Mouse (Mus musculus): ENCODE results near the gene Ccl4. TPM values are rescaled to one million over a fixed set of nuclear protein-coding genes. Genes with fewer than 3 reads are reported as not detected.

Ccl4 gene
- polyA plus RNA-seq (2014; fragmentation: Nextera tagmentation; extraction: Ambion mirVana): 3.5 TPM in 1 of 2 replicates, not detected in the other

DNA sequence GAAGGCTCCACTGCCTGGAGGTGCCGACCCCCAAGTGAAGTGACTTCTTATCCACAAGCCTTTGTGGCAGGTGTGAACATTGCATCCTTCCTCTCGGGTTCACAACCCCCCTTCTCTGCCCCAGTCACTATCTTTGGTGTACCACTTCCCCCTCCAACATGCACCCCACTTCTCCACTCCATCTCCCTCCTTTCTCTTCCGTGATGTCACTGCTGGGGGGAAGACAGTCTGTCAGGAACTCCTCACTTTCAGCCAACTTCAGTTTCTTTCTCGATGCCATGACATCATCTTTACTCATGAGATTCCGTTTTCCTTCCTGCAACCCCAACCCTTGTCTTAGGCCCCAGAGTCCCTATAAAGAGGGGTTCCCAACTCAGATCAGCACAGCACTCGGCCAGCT, at the start of gene Ccl4:
Gene Ccl4, plus strand, starts transcription at position 381 of the 400 bp plus-strand sequence.
- ATAC-seq (ENCODE audit: low FRiP score, low TSS enrichment) (no peak), DNase-seq (no peak)
- Histone ChIP-seq H3K9ac (replicated peaks; ENCODE audit: low read length) (no peak within 1 kb of the TSS), H3K4me3 (replicated peaks; ENCODE audit: low read depth, low read length) (no peak within 1 kb of the TSS), H3K4me1 (ENCODE audit: control insufficient read depth, insufficient read depth, low read length) (no peaks in the 10 kb centered on the region), H3K4me2 (ENCODE audit: low read length) (no peak within 1 kb of the TSS), H3K9me3 (ENCODE audit: control insufficient read depth, low read length) (no peaks in the 10 kb centered on the region), H3K36me3 (ENCODE audit: control insufficient read depth, insufficient read depth, low read length) (no peaks in the 10 kb centered on the region), H3K27ac (replicated peaks; ENCODE audit: low read depth, low read length) (no peak within 1 kb of the TSS), H3K27me3 (ENCODE audit: control insufficient read depth, insufficient read depth, low read length) (no peaks in the 10 kb centered on the region)
- WGBS: 84% methylated on average over 6 of the region's 6 CpGs

DNA sequence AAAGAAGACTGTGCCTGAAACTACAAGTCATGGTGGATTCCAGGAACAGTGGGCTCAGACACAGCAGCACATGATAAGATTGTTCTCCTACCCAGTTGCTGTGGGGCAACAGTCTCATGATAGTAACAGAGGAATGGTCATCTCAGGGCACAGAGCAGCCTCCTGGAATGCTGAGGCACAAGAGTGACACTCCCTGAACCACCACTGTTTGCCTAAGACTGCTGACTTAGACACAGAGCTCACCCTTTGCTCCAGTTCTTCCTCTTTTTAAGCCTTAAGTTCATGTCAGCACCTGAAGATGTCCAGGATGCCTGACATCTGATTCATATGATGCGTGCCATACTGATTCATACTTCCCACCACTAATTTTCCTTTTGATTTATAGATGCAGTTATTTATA, 45.8 kb upstream of the Ccl4 start:
- no peaks in the 10 kb centered on the region for H3K27me3 ChIP-seq (ENCODE audit: control insufficient read depth, insufficient read depth, low read length)
- H3K4me1 ChIP-seq (ENCODE audit: control insufficient read depth, insufficient read depth, low read length): no peaks in the 10 kb centered on the region
- no peak overlapping the region for H3K27ac ChIP-seq (replicated peaks; ENCODE audit: low read depth, low read length)
- WGBS: 94% methylated on average over 1 of the region's 1 CpGs
- ATAC-seq (ENCODE audit: low FRiP score, low TSS enrichment) (no peak), DNase-seq (no peak)
- H3K36me3 ChIP-seq (ENCODE audit: control insufficient read depth, insufficient read depth, low read length): no peaks in the 10 kb centered on the region
- no peak overlapping the region for H3K4me2 ChIP-seq (ENCODE audit: low read length)
- H3K9me3 ChIP-seq (ENCODE audit: control insufficient read depth, low read length): no peaks in the 10 kb centered on the region
- H3K4me3 ChIP-seq (replicated peaks; ENCODE audit: low read depth, low read length): no peak overlapping the region
- no peak overlapping the region for H3K9ac ChIP-seq (replicated peaks; ENCODE audit: low read length)

DNA sequence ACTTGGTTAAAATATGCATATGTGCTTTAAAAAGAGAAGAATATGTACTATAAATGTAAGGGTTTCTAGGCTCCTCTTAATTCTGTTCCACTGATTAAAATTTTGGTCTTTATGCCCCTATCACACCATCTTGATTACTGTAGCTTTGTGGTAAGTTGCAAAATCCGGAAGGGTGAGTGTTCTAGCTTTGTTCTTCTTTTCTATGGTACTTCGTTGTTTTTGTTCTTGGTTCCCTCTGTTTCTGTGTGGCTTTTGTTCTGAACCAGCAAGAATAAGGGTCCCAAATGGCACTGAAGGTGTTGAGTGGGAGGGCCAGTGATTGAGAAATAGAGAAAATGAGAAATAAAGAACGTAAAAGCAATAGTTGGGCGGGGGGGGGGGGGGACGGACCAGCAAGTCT, 44.1 kb upstream of the Ccl4 start:
- H3K36me3 ChIP-seq (ENCODE audit: control insufficient read depth, insufficient read depth, low read length): no peaks in the 10 kb centered on the region
- H3K27me3 ChIP-seq (ENCODE audit: control insufficient read depth, insufficient read depth, low read length): no peaks in the 10 kb centered on the region
- DNase-seq: no peak
- 55% methylated on average over 5 of the region's 5 CpGs for WGBS
- no peak overlapping the region for H3K27ac ChIP-seq (replicated peaks; ENCODE audit: low read depth, low read length)
- no peak overlapping the region for H3K9ac ChIP-seq (replicated peaks; ENCODE audit: low read length)
- no peak overlapping the region for H3K4me3 ChIP-seq (replicated peaks; ENCODE audit: low read depth, low read length)
- H3K9me3 ChIP-seq (ENCODE audit: control insufficient read depth, low read length): no peaks in the 10 kb centered on the region
- no peaks in the 10 kb centered on the region for H3K4me1 ChIP-seq (ENCODE audit: control insufficient read depth, insufficient read depth, low read length)
- no peak overlapping the region for H3K4me2 ChIP-seq (ENCODE audit: low read length)
- ATAC-seq (ENCODE audit: low FRiP score, low TSS enrichment): no peak

DNA sequence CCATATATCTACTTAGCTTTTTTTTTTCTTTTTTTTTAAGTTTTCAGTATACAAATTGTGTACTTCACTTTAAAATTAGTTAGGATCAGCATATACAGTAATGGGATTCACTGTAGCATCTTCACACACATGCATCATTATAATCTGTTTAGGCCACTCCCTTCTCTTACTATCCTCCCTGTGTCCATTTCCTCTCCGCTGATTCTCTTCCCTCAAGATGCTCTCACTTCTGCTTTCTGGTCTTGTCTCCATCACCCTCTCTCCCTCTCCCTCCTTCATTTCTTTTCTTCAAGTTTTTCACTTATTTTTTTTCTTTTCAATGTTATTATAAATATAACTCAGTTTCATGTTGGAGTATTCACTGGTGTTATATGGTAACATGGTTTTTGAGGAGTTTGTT, 43.3 kb upstream of the Ccl4 start:
- Histone ChIP-seq H3K9me3 (ENCODE audit: control insufficient read depth, low read length) (no peaks in the 10 kb centered on the region), H3K36me3 (ENCODE audit: control insufficient read depth, insufficient read depth, low read length) (no peaks in the 10 kb centered on the region), H3K4me2 (ENCODE audit: low read length) (no peak overlapping the region), H3K9ac (replicated peaks; ENCODE audit: low read length) (no peak overlapping the region), H3K27ac (replicated peaks; ENCODE audit: low read depth, low read length) (no peak overlapping the region), H3K4me1 (ENCODE audit: control insufficient read depth, insufficient read depth, low read length) (no peaks in the 10 kb centered on the region), H3K27me3 (ENCODE audit: control insufficient read depth, insufficient read depth, low read length) (no peaks in the 10 kb centered on the region), H3K4me3 (replicated peaks; ENCODE audit: low read depth, low read length) (no peak overlapping the region)
- WGBS: 94% methylated on average over 1 of the region's 1 CpGs
- no peak for ATAC-seq (ENCODE audit: low FRiP score, low TSS enrichment)
- no peak for DNase-seq

DNA sequence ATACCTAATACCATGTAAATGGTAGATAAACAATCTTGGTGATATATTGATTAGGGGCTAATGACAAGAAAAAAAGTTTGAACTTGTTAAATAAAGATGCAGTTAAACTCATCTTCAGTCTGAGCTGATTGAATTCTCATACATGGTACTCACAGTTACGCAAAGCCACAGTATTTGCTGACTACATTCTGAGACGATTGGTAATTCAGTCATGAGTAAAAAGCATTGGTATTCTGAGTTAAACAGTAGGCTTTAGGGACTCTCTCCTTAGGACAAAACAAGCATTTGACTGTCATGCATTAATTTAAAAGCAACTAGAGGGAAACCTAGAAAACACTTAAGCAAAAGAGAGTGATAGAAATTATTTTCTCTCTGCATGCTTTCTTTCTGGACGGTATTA, 38.8 kb upstream of the Ccl4 start:
- DNase-seq (no peak), ATAC-seq (ENCODE audit: low FRiP score, low TSS enrichment) (no peak)
- H3K36me3 ChIP-seq (ENCODE audit: control insufficient read depth, insufficient read depth, low read length): no peaks in the 10 kb centered on the region
- no peaks in the 10 kb centered on the region for H3K27me3 ChIP-seq (ENCODE audit: control insufficient read depth, insufficient read depth, low read length)
- WGBS: 89% methylated on average over 3 of the region's 3 CpGs
- H3K4me3 ChIP-seq (replicated peaks; ENCODE audit: low read depth, low read length): no peak overlapping the region
- no peak overlapping the region for H3K4me2 ChIP-seq (ENCODE audit: low read length)
- H3K4me1 ChIP-seq (ENCODE audit: control insufficient read depth, insufficient read depth, low read length): no peaks in the 10 kb centered on the region
- no peak overlapping the region for H3K27ac ChIP-seq (replicated peaks; ENCODE audit: low read depth, low read length)
- no peaks in the 10 kb centered on the region for H3K9me3 ChIP-seq (ENCODE audit: control insufficient read depth, low read length)
- H3K9ac ChIP-seq (replicated peaks; ENCODE audit: low read length): no peak overlapping the region

DNA sequence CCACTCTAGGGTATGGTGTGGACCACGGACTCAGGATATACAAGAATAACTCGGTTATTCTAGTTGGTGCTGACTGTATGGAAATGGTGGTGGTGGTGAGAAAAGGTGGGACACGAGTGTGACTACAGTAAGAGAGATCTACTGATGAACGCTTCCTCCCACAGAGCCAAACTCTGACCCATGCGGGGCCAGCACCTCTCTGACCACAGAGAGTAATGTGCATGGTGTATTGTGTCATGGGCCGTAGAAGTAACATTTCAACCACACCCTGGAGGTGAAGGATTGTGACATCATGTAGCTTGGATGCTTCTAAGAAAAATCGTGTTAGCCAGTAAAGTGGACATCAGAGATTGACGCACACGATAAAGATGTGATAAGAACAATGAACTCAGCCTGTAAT, 33.6 kb upstream of the Ccl4 start:
- H3K4me3 ChIP-seq (replicated peaks; ENCODE audit: low read depth, low read length): no peak overlapping the region
- no peaks in the 10 kb centered on the region for H3K4me1 ChIP-seq (ENCODE audit: control insufficient read depth, insufficient read depth, low read length)
- H3K9me3 ChIP-seq (ENCODE audit: control insufficient read depth, low read length): no peaks in the 10 kb centered on the region
- no peak for DNase-seq
- no peak overlapping the region for H3K9ac ChIP-seq (replicated peaks; ENCODE audit: low read length)
- no peak for ATAC-seq (ENCODE audit: low FRiP score, low TSS enrichment)
- no peak overlapping the region for H3K4me2 ChIP-seq (ENCODE audit: low read length)
- WGBS: 89% methylated on average over 9 of the region's 9 CpGs
- H3K36me3 ChIP-seq (ENCODE audit: control insufficient read depth, insufficient read depth, low read length): no peaks in the 10 kb centered on the region
- H3K27ac ChIP-seq (replicated peaks; ENCODE audit: low read depth, low read length): no peak overlapping the region
- no peaks in the 10 kb centered on the region for H3K27me3 ChIP-seq (ENCODE audit: control insufficient read depth, insufficient read depth, low read length)

DNA sequence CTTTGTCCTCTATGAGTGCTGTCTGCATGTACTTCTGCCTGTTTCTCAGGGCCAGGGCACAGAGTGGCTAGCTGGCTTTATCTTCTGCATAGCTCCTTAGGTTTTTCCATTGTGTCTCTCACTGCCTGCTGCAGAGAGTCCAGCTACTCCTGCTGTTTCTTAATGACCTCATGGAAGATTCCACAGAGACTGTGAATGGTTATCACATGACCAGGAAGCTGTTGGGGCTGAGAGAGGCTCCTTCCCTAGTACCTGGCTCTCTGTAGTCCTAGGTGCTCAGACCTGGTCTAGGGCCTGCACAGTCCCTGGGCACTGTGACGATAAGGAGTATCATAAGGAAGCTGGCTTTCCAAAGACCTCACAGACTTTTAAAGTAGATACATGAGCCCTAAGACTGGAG, 31.8 kb upstream of the Ccl4 start:
- Histone ChIP-seq H3K4me1 (ENCODE audit: control insufficient read depth, insufficient read depth, low read length) (no peaks in the 10 kb centered on the region), H3K4me3 (replicated peaks; ENCODE audit: low read depth, low read length) (no peak overlapping the region), H3K9ac (replicated peaks; ENCODE audit: low read length) (no peak overlapping the region), H3K27me3 (ENCODE audit: control insufficient read depth, insufficient read depth, low read length) (no peaks in the 10 kb centered on the region), H3K27ac (replicated peaks; ENCODE audit: low read depth, low read length) (no peak overlapping the region), H3K36me3 (ENCODE audit: control insufficient read depth, insufficient read depth, low read length) (no peaks in the 10 kb centered on the region), H3K4me2 (ENCODE audit: low read length) (no peak overlapping the region), H3K9me3 (ENCODE audit: control insufficient read depth, low read length) (no peaks in the 10 kb centered on the region)
- ATAC-seq (ENCODE audit: low FRiP score, low TSS enrichment) (no peak), DNase-seq (no peak)
- 94% methylated on average over 1 of the region's 1 CpGs for WGBS

DNA sequence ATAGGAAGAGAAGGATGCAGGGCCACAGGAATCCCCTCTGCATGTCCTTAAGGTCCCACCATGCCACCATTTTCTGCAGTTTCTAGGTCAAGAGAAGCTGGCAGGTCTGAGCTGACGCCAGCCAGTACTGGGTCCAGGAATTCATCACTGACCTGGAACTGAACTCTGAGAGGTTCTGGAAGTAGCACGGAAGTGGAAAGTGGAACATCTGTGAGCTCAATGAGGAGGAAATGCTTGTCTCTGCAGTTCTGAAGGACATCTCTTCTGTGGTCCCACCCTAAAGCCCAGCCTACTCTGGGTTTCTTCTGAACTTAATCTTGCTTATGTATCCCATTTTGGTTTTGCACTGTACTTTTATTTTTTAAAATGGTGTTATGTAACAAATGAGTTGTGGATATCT, 31.3 kb upstream of the Ccl4 start:
- no peak overlapping the region for H3K9ac ChIP-seq (replicated peaks; ENCODE audit: low read length)
- H3K4me2 ChIP-seq (ENCODE audit: low read length): no peak overlapping the region
- no peaks in the 10 kb centered on the region for H3K36me3 ChIP-seq (ENCODE audit: control insufficient read depth, insufficient read depth, low read length)
- ATAC-seq (ENCODE audit: low FRiP score, low TSS enrichment): no peak
- 94% methylated on average over 2 of the region's 2 CpGs for WGBS
- no peak overlapping the region for H3K27ac ChIP-seq (replicated peaks; ENCODE audit: low read depth, low read length)
- H3K4me1 ChIP-seq (ENCODE audit: control insufficient read depth, insufficient read depth, low read length): no peaks in the 10 kb centered on the region
- no peak for DNase-seq
- H3K27me3 ChIP-seq (ENCODE audit: control insufficient read depth, insufficient read depth, low read length): no peaks in the 10 kb centered on the region
- H3K9me3 ChIP-seq (ENCODE audit: control insufficient read depth, low read length): no peaks in the 10 kb centered on the region
- H3K4me3 ChIP-seq (replicated peaks; ENCODE audit: low read depth, low read length): no peak overlapping the region

DNA sequence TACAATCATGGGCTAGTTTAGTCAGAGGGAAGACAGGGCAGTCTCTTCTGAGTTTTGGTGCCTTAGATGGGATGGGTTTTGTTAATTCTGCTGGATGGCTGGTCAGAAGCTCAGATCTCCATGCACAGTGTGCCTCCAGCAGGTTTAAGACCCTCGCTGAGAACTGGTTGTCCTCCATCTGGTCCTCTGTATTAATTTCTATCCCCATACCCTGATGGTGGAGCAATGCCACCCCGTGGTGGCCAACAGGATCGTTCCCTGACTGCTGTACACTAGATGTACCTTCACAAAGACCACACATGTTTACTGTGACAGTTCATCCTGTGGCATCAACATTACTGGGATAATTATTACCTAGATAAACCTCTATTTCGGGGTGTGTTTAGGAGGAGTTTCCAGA, 29.6 kb upstream of the Ccl4 start:
- Histone ChIP-seq H3K4me2 (ENCODE audit: low read length) (no peak overlapping the region), H3K27me3 (ENCODE audit: control insufficient read depth, insufficient read depth, low read length) (no peaks in the 10 kb centered on the region), H3K4me1 (ENCODE audit: control insufficient read depth, insufficient read depth, low read length) (no peaks in the 10 kb centered on the region), H3K4me3 (replicated peaks; ENCODE audit: low read depth, low read length) (no peak overlapping the region), H3K27ac (replicated peaks; ENCODE audit: low read depth, low read length) (no peak overlapping the region), H3K36me3 (ENCODE audit: control insufficient read depth, insufficient read depth, low read length) (no peaks in the 10 kb centered on the region), H3K9ac (replicated peaks; ENCODE audit: low read length) (no peak overlapping the region), H3K9me3 (ENCODE audit: control insufficient read depth, low read length) (no peaks in the 10 kb centered on the region)
- ATAC-seq (ENCODE audit: low FRiP score, low TSS enrichment) (no peak), DNase-seq (no peak)
- WGBS: 69% methylated on average over 4 of the region's 4 CpGs
